10 mouse cellular contexts compared by ENCODE assay signal in the genomic region with DNA sequence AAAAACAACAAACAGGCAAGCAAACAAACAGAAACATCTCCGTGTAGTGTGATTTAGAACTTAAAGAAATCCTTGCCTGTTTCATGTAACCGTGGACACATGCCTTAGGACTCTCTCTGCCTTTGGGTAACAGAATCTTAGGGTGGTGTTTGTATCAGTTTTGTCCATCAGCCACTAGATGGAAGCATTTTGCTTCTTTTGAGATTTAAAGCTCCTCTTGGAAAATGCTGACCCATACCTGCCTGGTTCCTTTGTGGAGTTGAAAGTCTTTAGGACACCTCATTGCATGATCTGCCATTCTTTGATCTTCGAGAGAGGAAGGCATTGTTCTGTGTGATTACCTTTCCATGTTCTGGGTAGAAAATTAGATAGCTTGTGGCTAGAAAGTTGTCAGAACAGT. TPM values are rescaled to one million over a fixed set of nuclear protein-coding genes. Genes with fewer than 3 reads are reported as not detected.
DNase-seq lines count a peak whose midpoint lies in the region; ATAC-seq lines count a peak whose summit lies in the region.
"Had no signal": no experiment of that assay in that cellular context is flagged by ENCODE, and none has a peak within 500 bp of the region (broad histone marks: within the 10 kb centered on the region; RNA-seq: fewer than 3 reads in every experiment).

No protein-coding gene starts in this region.

- H3K36me3 ChIP-seq in limb, embryonic 13.5 days = no peaks in the 10 kb centered on the region
- H3K36me3 ChIP-seq in limb, embryonic 10.5 days = no peaks in the 10 kb centered on the region
- H3K36me3 ChIP-seq in forebrain, embryonic 13.5 days (ENCODE audit: poor library complexity, severe bottlenecking) = no peaks in the 10 kb centered on the region
- no peaks in the 10 kb centered on the region for H3K36me3 ChIP-seq in midbrain, embryonic 15.5 days (replicated peaks)
- H3K36me3 ChIP-seq: embryonic facial prominence, embryonic 15.5 days; liver, embryonic 15.5 days had no signal

- no peaks in the 10 kb centered on the region for H3K9me3 ChIP-seq in limb, embryonic 13.5 days
- H3K9me3 ChIP-seq in limb, embryonic 10.5 days (replicated peaks) = no peaks in the 10 kb centered on the region
- H3K9me3 ChIP-seq in forebrain, embryonic 13.5 days (replicated peaks) = no peaks in the 10 kb centered on the region
- H3K9me3 ChIP-seq in midbrain, embryonic 15.5 days = no peaks in the 10 kb centered on the region
- H3K9me3 ChIP-seq: embryonic facial prominence, embryonic 15.5 days; liver, embryonic 15.5 days had no signal

- H3K4me2 ChIP-seq in limb, embryonic 13.5 days (replicated peaks) = no peak overlapping the region
- no peak overlapping the region for H3K4me2 ChIP-seq in forebrain, embryonic 13.5 days
- H3K4me2 ChIP-seq in midbrain, embryonic 15.5 days = no peak overlapping the region
- H3K4me2 ChIP-seq: embryonic facial prominence, embryonic 15.5 days; liver, embryonic 15.5 days had no signal

- no peak overlapping the region for H3K27ac ChIP-seq in limb, embryonic 13.5 days
- no peak overlapping the region for H3K27ac ChIP-seq in limb, embryonic 10.5 days
- H3K27ac ChIP-seq in forebrain, embryonic 13.5 days = no peak overlapping the region
- no peak overlapping the region for H3K27ac ChIP-seq in midbrain, embryonic 15.5 days
- H3K27ac ChIP-seq: embryonic facial prominence, embryonic 15.5 days; liver, embryonic 15.5 days had no signal

- H3K9ac ChIP-seq in limb, embryonic 13.5 days = no peak overlapping the region
- H3K9ac ChIP-seq in forebrain, embryonic 13.5 days = no peak overlapping the region
- no peak overlapping the region for H3K9ac ChIP-seq in midbrain, embryonic 15.5 days
- H3K9ac ChIP-seq: embryonic facial prominence, embryonic 15.5 days; liver, embryonic 15.5 days had no signal

- intact Hi-C loops in heart, postnatal 25 days (cut with DNase I) = loop anchor here (1.0 to 5.0 kb wide), 2 partner anchors 171 to 1011 kb away; a partner anchor contains a TSS

- DNase-seq in adrenal gland, postnatal 14 days = peak; percentile 12
- no peak for DNase-seq in adrenal gland, postnatal 4 days (ENCODE audit: low spot score in 2 of 2)
- DNase-seq in limb, embryonic 10.5 days (ENCODE audit: low spot score) = no peak
- DNase-seq in adrenal gland, adult 8-10 months = no peak
- no peak for DNase-seq in heart, postnatal 25 days (ENCODE audit: low spot score)

- H3K4me3 ChIP-seq in limb, embryonic 13.5 days = no peak overlapping the region
- no peak overlapping the region for H3K4me3 ChIP-seq in limb, embryonic 10.5 days
- H3K4me3 ChIP-seq in forebrain, embryonic 13.5 days = no peak overlapping the region
- no peak overlapping the region for H3K4me3 ChIP-seq in midbrain, embryonic 15.5 days
- H3K4me3 ChIP-seq: embryonic facial prominence, embryonic 15.5 days; liver, embryonic 15.5 days had no signal

- H3K4me1 ChIP-seq in limb, embryonic 13.5 days = no peaks in the 10 kb centered on the region
- no peaks in the 10 kb centered on the region for H3K4me1 ChIP-seq in limb, embryonic 10.5 days
- no peaks in the 10 kb centered on the region for H3K4me1 ChIP-seq in forebrain, embryonic 13.5 days
- H3K4me1 ChIP-seq in midbrain, embryonic 15.5 days = no peaks in the 10 kb centered on the region
- H3K4me1 ChIP-seq: embryonic facial prominence, embryonic 15.5 days; liver, embryonic 15.5 days had no signal

- WGBS in limb, embryonic 13.5 days = 20% methylated on average over 3 of the region's 3 CpGs
- 26% methylated on average over 3 of the region's 3 CpGs for WGBS in limb, embryonic 10.5 days
- WGBS in forebrain, embryonic 13.5 days = 17% methylated on average over 3 of the region's 3 CpGs
- WGBS in midbrain, embryonic 15.5 days = 13% methylated on average over 3 of the region's 3 CpGs

- 0 out of 2 replicates have a peak, but pooled peaks have one; percentile 48 for ATAC-seq in limb, embryonic 13.5 days (ENCODE audit: low FRiP score, low read depth)
- ATAC-seq in forebrain, embryonic 13.5 days = peak; percentile 74
- ATAC-seq in midbrain, embryonic 15.5 days (replicated peaks) = peak; percentile 82

- no peaks in the 10 kb centered on the region for H3K27me3 ChIP-seq in limb, embryonic 13.5 days
- H3K27me3 ChIP-seq in limb, embryonic 10.5 days (ENCODE audit: low read depth, poor library complexity, severe bottlenecking) = no peaks in the 10 kb centered on the region
- no peaks in the 10 kb centered on the region for H3K27me3 ChIP-seq in forebrain, embryonic 13.5 days
- H3K27me3 ChIP-seq in midbrain, embryonic 15.5 days (replicated peaks) = no peaks in the 10 kb centered on the region
- H3K27me3 ChIP-seq: embryonic facial prominence, embryonic 15.5 days; liver, embryonic 15.5 days had no signal

RNA-seq across cellular contexts. Expression of a gene that starts 32.3 kb away (rescaled TPM):
- 19.6 and 27.8 TPM in 2 replicates for total RNA-seq in adrenal gland, postnatal 14 days (2021)
- total RNA-seq in adrenal gland, postnatal 4 days (2021) = 10 to 100 TPM; 53.7 to 58.3 TPM
- polyA plus RNA-seq in limb, embryonic 13.5 days (2015; fragmentation: Nextera tagmentation; extraction: Ambion mirVana) = 0.45 and 0.75 TPM in 2 replicates
- not detected in 2 replicates for polyA plus RNA-seq in limb, embryonic 10.5 days (2016; fragmentation: Nextera tagmentation; extraction: Ambion mirVana)
- polyA plus RNA-seq in forebrain, embryonic 13.5 days (2015; fragmentation: Nextera tagmentation; extraction: Ambion mirVana) = 0.80 and 1.1 TPM in 2 replicates
- 0.93 and 1.0 TPM in 2 replicates for polyA plus RNA-seq in midbrain, embryonic 15.5 days (2015; fragmentation: Nextera tagmentation; extraction: Ambion mirVana)
- total RNA-seq in adrenal gland, adult 8-10 months (2022) = 10 to 100 TPM; 20.1 to 43.2 (median 28.4) TPM
- 1 to 10 TPM; 1.4 to 1.5 TPM for total RNA-seq in heart, postnatal 25 days (2021)
- polyA plus RNA-seq: liver, embryonic 15.5 days had no signal
